Mouse (Mus musculus) ovary, postnatal 14 days (tissue): ENCODE results near the gene Mex3a.

Experiments used
- DNase-seq: peaks from one replicate; pipeline ENCODE4 v3.0.0; 2022; ENCODE audit warnings: low spot score

The Mex3a gene

GRCm38 (mm10) chr3:88528646-88529045, 3.5 kb upstream of the Mex3a start:
- no peak for DNase-seq

GRCm38 (mm10) chr3:88529204-88530000, 2.8 kb upstream of the Mex3a start:
- DNase-seq, result no peak

DNA sequence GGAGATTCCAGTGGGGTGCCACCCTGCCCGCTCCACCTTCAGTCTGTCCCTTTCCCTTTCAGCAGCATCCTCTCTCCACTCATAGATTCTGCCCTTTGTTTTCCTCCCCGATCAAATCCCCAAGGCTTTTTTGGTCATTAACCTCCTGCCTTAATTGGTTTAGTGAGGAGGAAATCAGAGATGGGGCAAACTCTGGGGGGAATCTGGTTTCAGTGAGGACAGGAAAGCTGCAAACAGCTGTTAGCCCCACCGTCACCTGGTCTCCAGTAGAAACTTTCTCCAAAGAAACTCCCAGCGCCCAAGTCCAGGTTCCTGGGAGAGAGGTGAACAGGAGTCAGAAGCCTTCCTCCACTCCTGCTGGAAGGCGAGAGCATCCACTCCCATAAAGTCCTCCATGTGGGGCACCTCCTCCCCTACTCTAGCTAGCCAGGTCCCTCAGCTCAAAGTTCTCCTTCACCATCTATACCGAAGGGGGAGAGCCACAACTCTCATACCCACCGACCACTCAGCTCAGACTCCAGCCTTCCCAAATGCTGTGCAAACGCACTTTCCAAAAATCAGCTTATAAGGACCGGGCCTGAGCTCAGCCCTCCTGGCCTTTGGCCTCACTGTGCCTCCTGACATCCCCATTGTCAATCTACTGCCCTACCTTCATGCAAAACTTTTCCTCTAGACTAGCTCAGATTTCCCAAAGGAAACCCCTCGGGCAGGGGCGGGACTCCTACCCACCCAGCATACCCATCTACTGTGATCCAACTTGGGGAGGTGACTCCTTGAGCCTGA, 1.9 kb upstream of the Mex3a start:
- DNase-seq, result no peak

DNA sequence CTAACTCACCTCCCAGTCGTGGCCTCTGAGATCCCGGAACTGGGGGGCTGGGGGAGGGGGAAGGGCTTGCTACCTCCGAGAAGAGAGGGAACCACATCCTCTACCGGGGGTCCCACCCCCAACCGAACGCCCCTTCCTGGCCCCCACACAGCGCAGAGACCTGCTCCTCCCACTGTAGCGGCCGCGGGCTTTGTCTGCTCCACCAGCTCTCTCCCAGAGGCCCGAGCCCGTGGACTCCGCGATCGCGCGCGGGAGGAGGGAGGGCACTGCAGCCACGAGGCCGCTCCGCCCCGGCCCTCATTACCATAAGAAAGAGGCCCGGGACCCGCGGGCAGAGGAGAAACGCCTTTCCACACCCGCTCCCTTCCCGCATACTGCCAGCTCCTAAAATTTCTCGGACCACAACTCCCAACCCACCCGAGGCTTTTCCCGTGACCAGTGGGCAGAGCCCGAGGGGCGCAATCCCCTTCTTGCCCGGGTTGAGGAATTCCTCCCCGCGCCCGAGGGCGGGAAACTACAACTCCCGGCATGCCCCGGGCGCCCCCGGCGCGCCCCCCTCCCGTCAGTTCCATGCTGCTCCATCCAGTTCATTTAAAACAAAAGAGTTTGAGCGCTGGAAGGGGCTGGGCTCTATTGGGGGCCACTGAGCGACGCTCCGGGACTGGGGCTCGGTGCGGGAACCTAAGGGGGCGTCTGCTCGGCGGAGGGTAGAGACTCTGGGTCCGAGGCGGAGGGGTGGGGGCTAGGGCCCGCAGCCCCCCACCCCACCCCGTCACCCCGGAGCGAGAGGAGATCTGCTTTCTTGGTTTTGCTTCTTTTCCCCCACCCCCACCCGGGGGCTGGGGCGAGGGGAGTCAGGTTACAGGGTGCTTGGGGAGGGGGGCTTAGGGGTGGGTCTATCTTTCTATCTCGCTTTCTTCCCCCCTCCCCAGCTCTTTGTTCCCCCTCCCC, 572 bp upstream of the Mex3a start:
- DNase-seq, result peak; percentile 80

DNA sequence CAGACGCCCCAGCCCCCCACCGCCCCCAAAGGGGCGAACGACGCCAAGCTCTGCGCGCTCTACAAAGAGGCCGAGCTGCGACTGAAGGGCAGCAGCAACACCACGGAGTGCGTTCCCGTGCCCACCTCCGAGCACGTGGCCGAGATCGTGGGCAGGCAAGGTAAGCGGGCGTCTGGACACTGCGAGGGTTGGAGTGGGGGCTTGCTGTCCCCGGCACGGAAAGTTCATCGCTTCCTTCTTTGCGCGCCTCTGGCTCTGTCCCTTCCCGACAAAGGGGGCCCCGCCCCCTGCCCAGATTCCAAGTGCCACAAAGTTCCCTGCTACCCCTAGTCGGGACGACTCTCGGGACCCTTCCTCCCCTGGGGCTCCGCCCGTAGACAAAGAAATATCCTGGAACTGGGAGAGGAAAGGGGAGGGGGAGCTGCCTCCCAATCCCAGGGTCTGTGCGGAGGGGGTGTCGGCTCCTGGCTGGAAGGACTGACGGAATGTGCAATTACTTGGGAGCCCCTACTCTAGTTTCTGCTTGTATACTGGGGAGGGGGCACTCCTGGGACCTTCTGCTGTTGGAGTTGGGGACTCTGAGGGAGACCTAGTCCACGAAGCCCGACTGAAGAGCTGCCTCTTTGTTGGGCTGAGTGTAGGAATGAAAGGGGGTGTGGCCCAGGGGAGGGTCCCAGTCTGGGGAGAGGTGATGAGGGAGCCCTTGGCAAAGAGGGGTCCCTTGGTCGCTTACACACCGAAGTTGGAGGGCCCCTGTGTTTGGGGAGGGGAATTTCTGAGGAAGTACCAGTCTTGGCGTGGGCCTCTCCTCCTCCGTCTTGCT, 705 bp downstream of the Mex3a start:
- DNase-seq, result no peak

DNA sequence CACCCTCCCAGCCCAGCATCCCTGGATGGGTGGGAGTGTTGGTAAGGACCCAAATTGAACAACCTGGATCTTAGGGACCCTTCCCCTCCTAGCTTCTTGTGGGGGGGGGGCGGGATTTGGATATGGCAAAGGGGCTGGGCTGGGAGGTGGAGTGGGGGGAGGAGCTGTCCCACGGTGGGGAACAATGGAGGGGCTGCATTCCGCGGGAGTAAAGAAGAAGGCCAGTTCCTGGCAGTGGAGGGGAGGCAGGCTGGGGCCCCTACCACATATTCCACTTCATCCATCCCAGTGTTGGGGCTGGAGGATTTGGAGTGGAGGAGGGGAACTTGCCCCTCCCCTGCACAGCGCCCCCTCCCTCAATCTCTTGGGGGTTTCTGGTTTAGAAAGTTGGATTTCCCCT, 1.5 kb downstream of the Mex3a start:
- no peak for DNase-seq

DNA sequence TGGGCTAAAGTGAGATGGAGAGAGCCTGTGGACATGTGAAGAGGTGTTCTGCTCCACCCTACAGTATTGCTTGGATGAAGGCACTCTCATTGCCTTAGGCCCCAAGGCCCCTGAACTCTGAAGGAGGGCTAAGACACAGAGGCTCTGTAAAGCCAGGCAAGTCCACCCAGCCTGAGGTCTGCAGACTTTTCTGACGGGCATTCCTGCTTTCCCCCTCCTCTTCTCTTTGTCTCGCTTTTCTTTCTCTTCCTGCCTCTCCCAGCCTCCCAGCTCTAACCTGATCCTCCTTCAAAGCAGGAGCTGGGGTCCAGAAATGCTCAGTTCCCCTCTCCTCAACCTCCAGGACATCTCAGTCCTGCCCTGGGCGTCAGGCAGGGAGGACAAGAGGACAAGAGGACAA, 2.8 kb downstream of the Mex3a start:
- no peak for DNase-seq

DNA sequence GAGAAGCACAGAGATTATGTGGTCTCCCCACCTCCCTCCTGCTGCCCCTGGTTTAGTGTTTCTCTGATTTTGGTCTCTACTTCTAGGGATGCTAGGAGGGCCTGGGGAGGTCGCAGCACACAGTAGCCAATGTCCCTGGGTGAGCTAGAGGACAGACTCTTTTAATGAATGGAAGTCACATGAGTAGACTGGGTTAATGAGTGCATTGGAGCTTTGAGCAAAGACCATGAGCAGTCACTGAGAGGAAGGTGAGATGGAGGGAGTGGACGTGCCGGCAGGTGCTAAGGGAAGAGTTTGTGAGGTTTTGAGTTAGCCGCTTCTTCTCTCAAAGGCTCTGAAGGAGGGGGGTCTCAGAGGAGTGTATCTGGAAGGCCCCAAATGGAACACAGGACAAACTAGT, 3.3 kb downstream of the Mex3a start:
- no peak for DNase-seq

DNA sequence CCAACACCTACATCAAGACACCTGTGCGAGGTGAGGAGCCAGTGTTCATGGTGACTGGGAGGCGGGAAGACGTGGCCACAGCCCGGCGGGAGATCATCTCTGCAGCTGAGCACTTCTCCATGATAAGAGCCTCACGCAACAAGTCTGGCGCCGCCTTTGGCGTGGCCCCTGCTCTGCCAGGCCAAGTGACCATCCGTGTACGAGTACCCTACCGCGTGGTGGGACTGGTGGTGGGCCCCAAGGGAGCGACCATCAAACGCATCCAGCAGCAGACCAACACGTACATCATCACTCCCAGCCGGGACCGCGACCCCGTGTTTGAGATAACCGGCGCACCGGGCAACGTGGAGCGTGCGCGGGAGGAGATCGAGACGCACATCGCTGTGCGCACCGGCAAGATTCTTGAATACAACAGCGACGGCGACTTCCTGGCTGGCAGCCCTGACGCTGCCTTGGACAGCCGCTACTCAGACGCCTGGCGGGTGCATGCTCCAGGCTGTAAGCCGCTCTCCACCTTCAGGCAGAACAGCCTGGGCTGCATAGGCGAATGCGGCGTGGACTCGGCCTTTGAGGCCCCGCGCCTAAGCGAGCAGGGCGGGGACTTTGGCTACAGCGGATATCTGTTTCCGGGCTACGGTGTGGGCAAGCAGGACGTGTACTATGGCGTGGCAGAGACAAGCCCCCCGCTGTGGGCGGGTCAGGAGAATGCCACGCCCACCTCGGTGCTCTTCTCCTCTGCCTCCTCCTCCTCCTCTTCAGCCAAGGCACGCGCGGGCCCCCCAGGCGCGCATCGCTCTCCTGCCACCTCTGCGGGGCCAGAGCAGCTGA, 4.1 kb downstream of the Mex3a start:
- DNase-seq, result no peak

DNA sequence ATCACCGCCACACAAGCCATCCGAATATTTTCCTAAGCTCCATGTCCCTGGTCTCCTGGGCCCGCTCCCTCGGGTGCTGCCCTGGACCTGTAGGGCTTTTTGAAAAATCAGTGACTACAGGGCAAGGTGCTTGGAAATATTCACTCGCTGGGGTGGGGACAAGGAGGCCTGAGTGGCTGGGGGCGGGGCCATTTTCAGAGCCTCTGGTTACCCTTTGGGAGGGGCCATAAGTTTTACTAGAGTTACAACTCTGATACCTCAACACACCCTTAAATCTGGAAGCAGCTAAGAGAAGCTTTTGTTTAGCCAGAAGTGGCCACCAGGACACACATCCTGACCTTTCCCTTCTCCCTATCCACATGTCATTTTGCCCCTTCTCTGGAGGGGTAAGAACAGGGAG, 5.0 kb downstream of the Mex3a start:
- no peak for DNase-seq

DNA sequence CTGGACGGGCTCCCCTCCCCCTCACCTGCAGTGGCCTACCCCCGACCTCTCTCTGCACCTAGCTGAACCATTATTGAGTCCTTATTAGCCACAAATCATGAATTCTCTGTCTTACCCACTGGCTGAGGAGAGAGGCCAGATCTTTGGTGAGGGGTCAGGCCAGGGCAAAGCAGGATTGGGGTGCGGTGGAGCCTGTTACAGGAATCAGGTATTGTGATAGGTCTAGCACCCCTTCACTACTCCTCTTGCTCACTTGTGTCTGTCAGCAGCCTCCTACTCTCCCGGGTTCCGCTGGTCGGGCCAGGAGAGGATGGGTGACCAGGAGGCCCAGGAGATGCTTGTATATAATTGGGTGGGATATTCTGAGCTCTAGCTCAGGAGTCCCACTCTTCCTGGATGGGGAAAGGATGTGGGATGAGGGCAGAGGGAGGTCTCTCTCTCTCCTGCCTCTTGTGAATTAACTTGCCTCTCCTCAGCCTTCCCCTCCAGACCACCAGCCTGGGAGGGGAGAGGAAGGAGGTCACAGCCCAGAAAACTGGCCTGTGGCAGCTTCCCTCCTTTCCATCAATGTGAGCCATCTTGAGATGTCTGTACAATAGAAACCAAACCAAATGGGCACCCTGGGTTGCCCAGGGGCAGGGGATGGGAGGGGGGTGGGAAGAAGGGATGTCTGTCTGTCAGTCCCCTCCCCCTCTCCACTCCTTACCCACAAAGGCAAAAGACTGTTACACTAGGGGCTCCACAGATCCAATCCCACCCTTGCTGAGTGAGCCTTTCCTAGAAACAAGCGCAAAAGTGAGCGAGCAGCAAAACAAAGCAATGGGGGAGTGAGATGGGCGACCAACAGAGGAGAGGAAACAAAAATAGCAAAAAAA, 6.3 kb downstream of the Mex3a start:
- DNase-seq, result no peak

DNA sequence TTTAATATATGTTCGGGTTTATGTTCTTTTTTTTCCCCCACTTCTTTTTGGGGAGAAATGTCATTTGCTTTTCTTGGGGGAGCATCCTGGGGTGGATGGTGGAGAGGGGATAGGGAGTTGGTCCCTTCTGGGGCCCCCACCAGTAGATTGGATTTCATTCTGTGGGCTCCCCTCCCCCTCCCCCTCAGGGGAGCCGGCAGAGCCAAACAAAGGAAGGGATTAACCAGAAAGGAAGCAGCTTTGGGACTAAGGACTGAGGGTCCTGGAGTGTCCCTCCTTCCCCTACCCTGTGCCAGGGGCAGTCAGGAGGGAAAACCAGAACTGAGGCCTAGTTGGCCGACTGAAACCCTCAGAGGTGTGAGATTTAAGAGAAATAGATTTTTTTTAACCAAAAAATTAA, 7.2 kb downstream of the Mex3a start:
- DNase-seq, result no peak

DNA sequence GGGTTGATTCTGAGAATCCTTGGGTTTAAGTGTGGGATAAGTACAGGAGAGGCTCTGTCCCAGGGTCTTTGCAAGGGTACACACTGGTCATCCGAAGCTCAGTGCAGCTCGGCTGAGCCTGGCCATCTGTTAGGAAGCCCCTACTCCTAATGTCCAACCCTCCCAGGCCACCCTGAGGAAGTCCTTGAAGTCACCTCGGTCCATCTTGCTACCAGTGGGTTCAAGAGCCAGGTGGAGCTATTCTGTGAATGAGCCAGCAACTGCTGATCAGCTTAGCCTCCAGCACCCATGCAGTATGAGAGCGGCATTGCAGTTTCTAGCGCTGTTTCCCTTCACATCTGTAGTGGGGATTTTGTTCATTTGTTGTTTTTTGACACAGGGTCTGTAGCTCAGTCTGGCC, 7.9 kb downstream of the Mex3a start:
- DNase-seq, result no peak

DNA sequence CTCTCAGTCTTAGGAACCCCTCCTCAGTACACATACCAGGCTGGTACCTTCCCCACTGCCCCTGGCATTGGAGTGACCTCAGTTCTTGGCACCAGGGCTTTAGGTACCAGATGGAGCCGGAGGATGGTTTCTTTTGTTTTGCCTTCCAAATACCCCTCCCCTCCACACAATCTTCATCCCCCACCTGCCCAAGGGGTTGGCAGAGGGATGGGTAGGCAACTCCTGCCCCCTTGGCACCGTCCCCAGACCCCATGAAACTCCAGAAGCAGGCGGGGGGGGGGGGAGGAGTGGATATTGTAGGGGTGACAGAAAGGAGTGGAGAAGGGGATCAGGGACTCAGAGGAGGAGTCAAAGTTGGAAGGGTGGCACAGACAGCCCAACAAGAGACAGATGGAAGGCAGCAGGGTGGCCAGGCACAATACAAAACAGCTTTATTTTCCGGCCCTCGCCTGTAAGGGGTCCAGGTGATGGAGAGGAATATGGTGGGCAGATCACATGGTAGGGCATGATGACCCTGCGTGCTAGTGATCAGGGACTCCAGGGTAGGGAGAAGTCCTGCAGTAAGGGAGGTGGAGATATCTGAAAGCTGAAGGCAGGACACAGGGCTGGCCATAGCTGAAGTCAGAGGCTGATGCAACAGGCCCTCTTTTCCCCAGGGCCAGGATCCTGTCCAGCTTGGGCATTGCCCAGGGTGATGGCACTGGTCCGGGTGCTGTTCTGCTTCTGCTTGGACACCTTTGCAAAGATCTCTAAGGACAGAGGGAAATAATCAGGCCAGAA, 9.6 kb downstream of the Mex3a start:
- no peak for DNase-seq

DNA sequence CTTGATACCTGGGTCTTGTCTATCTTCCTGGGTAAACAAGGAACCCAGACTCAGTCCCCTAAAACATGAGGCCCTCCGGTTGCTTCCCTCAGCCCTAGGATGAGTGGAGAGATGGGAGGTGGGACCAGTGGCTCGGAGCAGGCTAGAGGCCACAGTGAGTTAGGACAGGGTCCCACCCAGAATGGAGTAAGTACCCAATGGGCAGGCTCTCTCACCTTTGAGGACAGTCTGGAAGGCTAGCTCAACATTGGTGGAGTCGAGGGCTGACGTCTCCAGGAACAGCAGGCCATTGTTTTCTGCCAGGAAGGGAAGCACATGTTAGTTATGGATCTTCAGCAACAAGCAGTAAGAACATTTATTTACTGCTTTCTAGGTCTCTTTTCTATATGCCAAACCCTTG, 10.3 kb downstream of the Mex3a start:
- DNase-seq, result no peak

DNA sequence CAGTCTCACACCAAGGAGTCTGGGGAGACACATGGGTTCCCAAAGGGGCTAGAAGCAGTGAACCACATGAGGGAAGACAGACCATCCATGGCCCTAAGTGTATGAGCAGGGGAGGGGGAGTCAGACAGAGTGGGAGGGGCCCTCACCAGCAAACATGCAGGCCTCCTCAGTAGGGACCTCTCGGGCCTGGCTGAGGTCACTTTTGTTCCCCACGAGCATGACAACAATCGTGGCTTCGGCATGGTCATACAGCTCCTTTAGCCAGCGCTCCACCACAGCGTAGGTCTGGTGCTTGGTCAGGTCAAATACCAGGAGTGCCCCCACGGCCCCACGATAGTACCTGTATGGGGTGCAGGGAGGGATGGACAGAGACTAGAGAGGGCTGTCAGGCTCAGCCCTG, 11.0 kb downstream of the Mex3a start:
- DNase-seq, result no peak

DNA sequence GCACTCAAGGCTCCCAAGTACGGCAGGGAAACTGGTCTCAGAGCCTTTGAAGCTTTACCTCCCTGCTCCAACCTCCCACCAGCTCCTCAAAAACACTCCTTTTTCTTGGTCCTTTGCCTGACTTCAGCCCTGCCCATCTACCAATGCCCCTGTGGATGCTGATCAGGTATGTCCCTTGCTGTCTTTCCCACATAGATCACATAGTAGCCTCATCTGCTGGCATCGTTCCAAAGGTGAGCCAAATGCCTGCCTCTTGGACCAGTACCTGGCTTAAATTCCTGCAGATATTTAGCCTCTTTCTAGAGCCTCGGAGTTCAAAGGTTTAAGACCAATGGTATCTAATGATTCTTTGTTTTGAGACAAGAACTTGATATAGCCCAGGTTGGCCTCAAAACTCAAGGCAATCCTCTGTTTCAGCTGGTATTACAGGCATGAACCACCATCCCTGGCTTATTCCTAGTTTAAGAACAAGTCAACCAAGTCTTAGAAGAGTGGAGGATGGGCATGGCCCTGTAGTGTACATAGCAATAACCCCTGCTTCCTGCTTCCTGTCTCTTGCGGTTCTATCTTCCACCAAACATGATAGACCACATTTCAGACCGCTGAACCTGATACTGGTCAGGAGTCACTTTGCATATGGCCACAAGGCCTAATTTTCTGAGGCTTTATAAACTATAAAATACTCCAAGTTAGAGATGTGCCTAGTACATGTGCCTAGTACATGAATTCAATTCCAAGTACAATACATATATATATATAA, 11.6 kb downstream of the Mex3a start:
- no peak for DNase-seq

DNA sequence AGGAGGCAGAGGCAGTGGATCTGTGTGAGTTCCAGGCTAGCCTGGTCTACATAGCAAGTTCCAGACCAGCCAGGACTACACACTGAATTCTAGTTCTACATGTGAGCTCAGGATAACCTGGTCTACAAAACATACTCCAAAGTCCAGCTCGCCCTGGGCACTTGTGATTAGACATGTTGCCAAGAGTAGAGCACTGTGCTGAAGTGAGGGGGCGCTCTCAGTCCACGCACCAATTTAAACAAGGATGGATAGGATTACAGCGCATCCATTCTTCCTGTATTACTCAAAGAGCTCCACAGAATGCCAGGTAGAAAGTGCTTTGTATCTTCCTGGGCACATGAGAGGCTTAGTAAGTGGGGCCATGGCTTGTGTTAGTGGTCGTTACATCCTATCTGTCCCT, 12.3 kb downstream of the Mex3a start:
- no peak for DNase-seq
